Mouse (Mus musculus) liver, embryonic 18 days (tissue): Measurements from ENCODE around the gene Vmn2r120. TPM values are rescaled to one million over a fixed set of nuclear protein-coding genes. Genes with fewer than 3 reads are reported as not detected.

ENCODE experiments used
- polyA plus RNA-seq: library from polyadenylated mRNA; depleted of rRNA; stranded (reverse); fragments of >200 nt; gene quantifications from 2 replicates; pipeline ENCODE4 v1.2.3, GENCODE M21; 2012; rRNA removed

Vmn2r120 gene
- polyA plus RNA-seq, result not detected in 2 replicates

DNA sequence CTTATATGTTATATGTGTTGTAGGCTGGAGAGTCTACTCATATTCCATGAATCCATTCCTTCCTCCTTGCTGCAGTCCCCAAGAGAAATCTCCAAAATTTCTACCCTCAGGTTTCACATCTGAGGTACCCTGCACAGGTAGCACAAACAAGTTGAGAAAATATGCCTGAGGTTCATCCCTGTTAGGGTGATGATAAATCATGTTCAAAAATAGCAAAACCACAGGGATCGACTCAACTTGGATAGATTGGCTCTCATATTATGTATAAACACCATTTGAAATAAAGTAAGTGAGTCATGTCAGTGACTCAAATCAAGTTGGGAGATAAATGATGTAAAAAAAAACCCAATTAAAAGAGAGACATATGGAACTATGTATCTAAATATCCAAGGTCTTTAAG lies at the start of gene Vmn2r120:
TSS of gene Vmn2r120 (minus strand) at position 101 of the 400 bp plus-strand sequence.

Other genes with a start within 250 kb of the Vmn2r120 start
- gene Adgre1, start 186.8 kb downstream of the Vmn2r120 start, polyA plus RNA-seq, result 20.6 and 21.6 TPM in 2 replicates
- gene Gm21834, start 196.7 kb upstream of the Vmn2r120 start, polyA plus RNA-seq, result not detected in 2 replicates
- gene Cntnap5c, start 224.1 kb upstream of the Vmn2r120 start, polyA plus RNA-seq, result not detected in 2 replicates